Mouse (Mus musculus) adrenal gland (tissue): Measurements from ENCODE around the gene Sirt3.

Experiments used
- intact Hi-C: fragments of 180-260 bp; cut with DNase I; formaldehyde crosslinking; loops from one replicate; pipeline ENCODE4 v1.15.1; 2025
- long read RNA-seq, 2 experiments: library from polyadenylated mRNA; unstranded; transcript quantifications; one replicate each; pipeline ENCODE4 v2.0.0; 2020; ENCODE audit warnings: borderline replicate concordance in 1 of 2; ENCODE audit not compliant: insufficient replicate concordance in 1 of 2

Sirt3 gene
- long read RNA-seq, experiment 1, transcript Sirt3-202 (7 exons, 1,416 nt) = major isoform, 14 of 29 reads
- long read RNA-seq, experiment 1, partial matches to known transcripts = 1 of 29 reads
- long read RNA-seq, experiment 1, other reads (novel, unspliced or antisense) = 12 of 29 reads
- long read RNA-seq, experiment 2, partial matches to known transcripts = 2 of 15 reads
- long read RNA-seq, experiment 2, other reads (novel, unspliced or antisense) = 4 of 15 reads

DNA sequence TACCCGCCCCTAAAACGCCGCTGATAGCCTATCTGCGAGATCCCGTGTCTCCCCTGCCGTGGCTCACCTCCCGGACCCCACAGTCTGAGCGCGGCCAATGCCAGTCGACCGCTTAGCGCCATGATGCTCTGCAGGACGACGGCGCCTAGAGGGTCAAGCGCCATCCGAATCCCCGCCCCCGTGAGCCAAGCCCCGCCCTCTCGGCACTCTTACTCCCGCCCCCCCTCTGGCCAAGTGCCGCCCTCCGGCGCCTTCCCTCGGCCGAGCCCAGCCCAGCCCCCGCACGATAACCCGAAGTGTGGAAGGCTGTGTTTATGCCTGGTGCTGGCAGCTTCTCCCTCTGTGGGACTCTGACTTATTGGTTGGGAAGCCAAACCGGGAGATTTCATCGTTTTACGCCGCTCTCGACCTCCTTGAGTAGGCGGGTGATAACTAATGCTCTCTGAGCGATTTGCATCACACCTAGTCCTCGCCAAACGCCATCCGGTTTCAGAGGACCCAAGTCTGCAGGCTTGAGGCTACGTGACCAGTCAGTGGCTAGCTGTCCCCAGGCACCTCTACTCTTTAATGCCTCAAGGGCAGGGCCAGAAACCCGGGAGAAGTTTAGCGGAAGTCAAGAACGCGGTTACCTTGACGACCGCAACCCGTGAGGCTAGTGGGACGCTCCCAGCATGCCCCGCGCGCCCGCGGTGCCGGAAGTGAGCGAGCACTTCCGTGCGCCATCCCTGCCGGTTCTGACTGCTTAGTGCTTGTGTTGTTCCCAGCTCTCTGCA is at the start of gene Sirt3, which contains the start of gene Psmd13:
Sirt3 (minus strand) TSS at position 614 of the 773 bp plus-strand sequence.
Psmd13 (plus strand) TSS at position 273 of the 773 bp plus-strand sequence.
- intact Hi-C loops = no loop called here

DNA sequence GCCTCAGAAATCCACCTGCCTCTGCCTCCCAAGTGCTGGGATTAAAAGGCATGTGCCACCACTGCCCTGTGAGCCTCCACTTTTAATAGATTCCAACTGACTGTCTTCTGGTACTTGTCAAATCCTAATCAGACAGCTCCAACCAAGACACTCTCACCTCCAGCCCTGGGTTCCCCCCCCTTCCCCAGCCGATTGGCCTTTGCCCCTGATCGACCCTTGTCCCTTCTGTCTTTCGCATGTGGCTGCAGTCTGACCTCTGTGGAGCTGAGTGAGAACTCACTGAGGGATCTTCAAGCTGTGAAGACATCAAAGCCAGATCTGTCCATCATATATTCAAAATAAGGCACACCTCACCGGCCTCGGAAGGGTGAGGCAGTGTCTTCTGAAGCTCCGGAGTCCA is 45.1 kb upstream of the Sirt3 start:
- intact Hi-C loops = no loop called here

DNA sequence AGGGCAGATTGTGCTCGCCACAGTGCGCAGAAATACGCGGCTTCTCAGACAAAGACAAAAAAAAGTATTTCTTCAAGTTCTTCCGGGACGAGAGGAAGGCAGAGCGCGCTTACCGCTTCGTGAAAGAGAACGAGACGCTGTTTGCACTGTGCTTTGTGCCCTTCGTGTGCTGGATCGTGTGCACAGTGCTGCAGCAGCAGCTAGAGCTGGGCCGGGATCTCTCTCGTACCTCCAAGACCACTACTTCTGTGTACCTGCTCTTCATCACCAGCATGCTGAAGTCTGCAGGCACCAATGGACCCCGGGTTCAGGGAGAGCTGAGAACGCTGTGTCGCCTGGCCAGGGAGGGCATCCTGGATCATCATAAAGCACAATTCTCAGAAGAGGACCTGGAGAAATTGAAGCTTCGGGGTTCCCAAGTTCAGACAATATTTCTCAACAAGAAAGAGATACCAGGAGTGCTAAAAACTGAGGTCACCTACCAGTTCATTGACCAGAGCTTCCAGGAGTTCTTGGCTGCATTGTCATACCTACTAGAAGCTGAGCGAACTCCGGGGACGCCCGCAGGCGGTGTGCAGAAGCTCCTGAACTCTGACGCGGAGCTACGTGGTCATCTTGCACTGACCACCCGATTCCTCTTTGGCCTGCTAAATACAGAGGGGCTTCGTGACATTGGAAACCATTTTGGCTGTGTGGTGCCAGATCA is 41.1 kb upstream of the Sirt3 start:
- intact Hi-C loops = no loop called here

DNA sequence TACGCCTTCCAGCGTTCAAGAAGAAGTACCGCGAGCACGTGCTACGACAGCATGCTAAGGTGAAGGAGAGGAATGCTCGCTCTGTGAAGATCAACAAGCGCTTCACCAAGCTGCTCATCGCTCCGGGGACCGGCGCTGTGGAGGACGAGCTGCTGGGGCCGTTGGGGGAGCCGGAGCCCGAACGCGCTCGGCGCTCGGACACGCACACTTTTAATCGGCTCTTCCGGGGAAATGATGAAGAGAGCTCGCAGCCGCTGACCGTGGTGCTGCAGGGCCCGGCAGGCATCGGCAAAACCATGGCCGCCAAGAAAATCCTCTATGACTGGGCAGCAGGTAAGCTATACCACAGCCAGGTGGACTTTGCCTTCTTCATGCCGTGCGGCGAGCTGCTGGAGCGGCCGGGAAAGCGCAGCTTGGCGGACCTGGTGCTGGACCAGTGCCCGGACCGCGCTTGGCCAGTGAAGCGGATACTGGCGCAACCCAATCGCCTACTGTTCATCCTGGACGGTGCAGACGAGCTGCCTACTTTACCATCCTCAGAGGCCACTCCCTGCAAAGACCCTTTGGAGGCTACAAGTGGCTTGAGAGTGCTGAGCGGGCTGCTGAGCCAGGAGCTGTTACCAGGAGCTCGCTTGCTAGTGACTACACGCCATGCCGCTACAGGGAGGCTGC is 40.4 kb upstream of the Sirt3 start:
- intact Hi-C loops = no loop called here

DNA sequence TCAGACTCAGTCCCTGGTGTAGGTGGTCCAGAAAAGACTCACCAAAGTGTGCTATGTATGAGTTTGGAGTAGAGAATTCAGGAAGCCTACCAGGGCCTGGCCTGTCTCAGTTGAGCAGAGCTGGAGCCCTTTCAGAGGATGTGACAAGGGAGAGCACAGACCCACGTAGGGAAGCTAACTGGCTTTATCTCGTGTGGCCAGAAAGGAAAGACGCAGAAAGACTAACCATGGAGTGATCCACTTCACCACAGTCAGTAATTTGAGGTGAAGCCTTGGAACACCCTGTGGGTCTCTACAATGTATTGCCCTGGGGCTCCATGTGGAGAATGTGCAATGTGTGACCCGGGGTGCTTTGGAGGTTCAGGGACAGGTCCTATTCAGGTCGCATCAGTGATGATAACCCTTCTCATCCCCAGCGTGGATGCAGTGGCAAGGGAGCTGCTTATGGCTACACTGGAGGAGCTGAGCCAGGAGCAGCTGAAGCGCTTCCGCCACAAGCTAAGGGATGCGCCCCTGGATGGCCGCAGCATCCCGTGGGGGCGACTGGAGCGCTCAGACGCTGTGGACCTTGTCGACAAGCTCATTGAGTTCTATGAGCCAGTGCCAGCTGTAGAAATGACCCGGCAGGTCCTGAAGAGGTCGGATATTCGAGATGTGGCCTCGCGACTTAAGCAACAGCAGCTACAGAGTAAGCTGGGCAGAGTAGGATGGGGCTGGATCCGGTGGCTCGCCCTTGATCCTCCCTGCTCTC is 39.3 kb upstream of the Sirt3 start:
- intact Hi-C loops = no loop called here

DNA sequence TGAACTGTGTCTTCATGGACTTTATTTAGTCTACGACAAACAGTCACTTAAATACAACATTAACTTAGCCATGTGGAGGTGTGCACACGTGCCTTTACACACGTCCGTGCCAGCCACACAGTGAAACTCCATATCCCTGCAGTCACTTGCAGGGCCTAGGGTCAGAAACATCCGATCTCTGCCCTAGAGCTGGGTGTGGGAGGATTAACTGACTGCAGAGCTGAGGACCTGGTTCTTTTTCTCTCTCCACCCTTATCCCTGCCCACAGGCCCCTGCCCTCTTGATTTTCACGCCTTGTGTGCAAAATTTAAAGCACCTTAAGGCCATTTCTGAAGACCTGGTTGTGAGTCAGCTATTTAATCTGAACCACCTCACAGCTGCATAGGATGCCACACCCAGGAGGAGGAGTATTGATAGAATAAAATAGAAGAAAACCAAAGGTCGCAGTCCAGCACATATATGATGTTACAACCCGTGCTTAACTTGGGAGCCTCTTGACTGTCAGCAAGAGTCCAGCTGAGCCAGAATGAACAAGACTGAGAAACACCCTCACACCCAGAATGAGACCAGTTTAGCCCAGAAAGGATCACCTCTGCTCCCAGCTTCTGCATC is 38.4 kb upstream of the Sirt3 start, which contains the start of gene Nlrp6:
Nlrp6 (plus strand) TSS at position 485 of the 612 bp plus-strand sequence.
- intact Hi-C loops = no loop called here

DNA sequence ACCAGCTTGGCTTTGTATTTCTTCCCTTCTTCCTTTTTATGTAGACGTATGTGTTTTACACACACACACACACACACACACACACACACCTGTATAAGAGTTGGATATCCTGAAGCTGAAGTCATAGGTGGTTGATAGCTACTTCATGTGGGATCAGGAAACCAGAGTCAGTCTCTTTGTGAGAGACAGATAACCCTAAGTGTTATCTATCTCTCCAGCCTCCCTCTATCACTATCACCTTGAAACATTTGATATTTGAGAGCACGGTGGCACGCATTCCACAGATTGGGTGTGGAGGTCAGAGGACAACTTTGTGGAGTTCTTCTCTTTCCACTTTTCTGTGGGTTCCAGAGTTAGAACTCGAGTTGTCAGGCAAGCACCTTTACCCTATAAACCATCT is 37.8 kb upstream of the Sirt3 start:
- intact Hi-C loops = no loop called here

DNA sequence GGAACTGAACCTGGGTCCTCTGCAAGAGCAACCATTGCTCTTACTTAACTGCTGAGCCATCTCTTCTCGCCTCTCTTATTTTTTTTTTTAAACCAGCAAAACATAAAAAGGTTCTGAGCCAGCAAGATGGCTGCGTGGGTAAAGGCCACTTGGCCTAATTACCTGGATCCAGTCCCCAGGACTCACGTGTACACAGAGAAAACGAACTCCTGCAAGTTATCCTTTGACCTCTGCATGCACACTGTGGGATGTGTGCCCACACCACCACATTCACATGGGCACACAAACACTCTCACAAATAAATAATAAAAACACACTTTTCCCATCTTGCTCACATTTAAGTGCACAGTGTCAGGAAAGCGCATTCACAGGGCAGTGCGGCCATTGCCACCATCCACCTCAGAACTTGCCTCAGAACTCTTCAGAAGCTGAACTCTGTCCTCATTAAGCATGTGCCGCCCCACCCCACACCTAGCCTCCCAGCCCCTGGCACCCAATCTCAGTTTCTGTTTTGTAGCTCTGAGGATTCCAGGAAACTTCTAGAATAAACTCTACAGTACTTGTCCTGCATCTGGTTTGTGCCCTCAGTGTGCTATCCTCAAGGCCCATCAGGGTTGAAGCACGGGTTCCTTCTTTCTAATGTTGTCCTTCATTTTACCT is 32.1 kb upstream of the Sirt3 start:
- intact Hi-C loops = no loop called here

DNA sequence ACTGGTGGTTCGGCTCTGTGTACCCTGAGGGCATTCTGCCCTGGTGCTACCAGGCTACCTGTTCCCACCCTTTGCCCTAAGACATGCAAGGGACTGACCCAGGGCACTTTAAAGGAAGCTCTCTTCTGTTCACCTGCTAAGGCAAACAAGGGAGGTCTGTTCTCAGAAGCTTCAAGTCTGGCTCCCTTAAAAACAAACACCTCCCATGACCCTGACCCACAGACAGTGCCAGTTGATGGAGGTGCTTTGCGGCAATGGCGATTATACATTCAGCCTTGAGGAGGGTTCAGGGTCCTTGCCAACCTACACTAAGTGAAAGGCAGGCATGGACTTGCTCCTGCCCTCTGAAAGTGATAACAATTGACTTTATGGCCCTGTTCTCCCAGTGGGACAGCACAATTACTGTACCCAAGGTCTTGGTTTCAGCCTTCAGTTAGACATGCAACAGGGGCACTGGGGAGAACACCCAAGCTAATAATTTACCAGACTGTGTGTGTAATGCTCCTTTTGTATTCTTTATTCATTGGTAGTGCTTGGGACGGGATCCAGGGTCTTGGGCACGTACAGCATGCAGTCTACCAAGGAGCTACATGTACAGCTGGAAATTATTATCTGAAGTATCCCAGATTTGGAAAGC is 30.9 kb upstream of the Sirt3 start:
- intact Hi-C loops = no loop called here

DNA sequence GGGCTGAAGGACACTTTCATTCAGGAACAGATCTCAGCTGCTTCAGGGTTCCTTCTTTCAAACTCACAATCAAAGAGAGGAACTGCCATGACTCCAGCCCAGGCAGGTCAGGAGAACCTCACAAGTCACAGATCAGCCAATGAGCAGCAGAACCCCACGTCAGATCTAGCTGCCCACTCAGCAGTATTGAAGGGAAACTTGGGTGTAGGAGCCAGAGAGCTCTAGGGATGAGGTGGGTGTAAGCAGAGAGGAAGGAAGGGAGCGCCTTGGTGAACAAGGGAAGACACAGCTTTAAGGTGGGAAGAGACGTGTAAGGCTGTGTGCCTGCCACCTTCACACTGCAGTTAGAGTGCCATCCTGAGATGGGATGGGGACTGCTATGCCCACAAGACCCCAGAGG is 30.2 kb upstream of the Sirt3 start:
- intact Hi-C loops = no loop called here

DNA sequence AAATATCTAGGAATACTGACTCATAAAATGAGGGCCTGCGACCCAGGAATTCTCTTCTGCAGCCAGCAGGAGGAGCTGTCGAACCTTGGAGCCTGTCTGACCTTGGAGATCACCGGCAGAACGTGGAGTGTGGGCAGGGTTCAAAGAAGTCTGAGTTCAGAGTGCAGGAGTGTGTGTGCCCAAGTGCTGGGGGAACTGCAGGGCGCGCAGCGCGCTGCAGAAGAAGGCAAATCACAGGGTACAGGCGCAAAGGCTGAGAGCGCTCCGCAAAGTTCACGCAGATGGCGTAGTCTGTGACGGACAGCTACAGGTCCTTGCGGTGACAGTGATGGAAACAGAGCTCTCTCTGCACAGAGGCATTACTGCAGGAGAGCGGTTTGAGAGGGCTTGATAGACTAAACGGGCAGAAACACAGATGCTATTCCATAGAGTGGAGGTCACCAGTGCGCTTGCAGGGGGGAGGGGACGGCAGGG is 26.6 kb upstream of the Sirt3 start:
- intact Hi-C loops = loop anchor here (1.0 to 5.0 kb wide), 4 partner anchors 34 to 164 kb away; partner anchors contain the start of gene Pgghg

DNA sequence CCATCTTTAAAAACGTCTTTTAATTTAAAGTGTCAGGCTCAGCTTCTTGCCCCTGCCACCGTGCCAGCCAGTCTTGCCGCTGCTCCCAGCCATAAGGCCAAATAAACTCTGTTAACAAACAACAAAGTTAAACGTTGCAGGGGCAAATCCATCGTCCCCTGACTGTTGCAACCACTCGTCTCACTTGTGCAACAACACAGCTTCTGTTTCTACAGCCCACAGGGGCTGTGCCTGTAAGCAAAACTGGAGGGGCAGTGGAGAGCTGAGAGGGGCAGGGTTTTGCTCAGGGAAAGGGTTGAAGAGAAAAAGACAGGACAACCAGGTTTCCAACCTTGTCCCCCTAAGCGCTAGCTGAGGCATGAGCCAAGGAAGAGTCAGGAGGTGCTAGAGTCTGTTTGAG is 26.1 kb upstream of the Sirt3 start:
- intact Hi-C loops = loop anchor here (5.0 kb wide), 3 partner anchors 34 to 164 kb away; partner anchors contain the start of gene Pgghg

DNA sequence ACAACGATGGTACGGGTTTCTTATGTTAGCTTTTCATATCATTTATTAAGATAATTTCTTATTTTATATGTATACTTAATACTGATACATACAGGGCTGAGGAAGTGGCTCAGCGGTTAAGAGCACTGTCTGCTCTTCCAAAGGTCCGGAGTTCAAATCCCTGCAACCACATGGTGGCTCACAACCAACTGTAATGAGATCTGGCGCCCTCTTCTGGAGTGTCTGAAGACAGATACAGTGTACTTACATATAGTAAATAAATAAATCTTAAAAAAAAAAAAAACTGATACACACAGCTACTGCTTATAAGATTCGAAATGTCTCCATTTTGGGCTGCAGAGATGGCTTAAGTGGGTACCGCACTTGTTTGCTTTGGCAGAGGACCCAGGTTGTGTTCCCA is 25.6 kb upstream of the Sirt3 start:
- intact Hi-C loops = loop anchor here (5.0 kb wide), 3 partner anchors 35 to 165 kb away; partner anchors contain the start of gene Pgghg

DNA sequence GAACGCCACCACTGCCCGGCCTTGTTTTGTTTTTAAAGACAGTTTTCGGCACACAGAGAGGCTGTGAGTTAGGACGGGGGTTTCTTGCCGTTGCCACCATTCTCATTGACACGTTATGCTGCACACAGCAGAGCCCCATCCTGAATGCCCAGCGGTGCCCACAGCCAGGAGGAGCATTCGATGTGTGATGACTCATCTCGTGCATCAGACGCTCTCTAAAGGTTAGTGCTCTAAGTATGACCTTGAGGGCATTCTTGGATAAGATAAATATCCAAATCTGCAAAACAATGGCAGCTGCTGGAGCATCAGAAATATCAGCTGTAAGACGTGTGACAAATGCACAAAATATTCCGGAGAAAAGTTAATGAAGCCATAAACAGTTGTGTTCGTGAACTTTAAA is 25.0 kb upstream of the Sirt3 start:
- intact Hi-C loops = loop anchor here (5.0 kb wide), 3 partner anchors 35 to 165 kb away; partner anchors contain the start of gene Pgghg

DNA sequence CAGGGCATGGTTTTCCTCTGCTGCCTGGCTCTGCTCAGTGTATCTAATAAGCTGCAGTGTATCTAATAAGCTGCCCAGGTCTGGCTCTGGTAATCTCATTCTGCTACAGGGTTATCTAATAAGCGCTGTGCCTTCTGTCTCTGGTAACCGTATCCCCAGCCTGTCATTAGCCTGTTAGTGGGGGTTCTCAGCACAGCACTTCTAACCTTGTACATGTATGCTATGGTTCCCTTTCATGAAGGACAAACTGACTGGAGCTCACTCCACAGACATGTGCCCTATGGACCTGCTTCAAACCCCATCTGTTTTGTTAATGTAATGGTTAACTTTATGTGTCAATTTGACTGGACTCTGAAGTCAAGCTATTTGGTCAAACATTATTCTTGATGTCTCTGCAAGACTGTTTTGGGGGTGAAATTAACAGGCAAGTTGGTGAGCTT is 23.6 kb upstream of the Sirt3 start:
- intact Hi-C loops = loop anchor here (5.0 kb wide), 3 partner anchors 37 to 167 kb away; partner anchors contain the start of gene Pgghg

DNA sequence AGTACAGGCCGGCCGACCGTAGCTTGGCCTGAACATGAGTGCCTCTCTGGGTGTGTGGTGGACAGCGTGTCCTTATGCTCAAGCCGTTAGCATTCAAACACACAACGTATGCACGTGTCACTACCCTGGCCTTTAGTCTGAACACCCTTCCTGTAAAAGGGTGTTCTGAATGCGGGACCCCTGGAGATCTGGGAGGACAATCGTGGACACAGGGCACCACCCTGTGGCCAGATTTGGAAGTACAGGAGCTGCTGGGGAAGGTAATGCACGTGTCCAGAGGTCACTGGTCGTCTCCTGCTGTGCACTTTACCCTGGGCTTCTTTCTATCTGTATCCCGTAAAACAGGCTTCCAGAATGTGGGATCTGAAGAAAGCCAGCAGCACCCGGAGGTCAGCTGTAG is 21.1 kb upstream of the Sirt3 start:
- intact Hi-C loops = loop anchor here (1.0 kb wide), 1 partner anchor 59 kb away; no protein-coding TSS in a partner anchor

DNA sequence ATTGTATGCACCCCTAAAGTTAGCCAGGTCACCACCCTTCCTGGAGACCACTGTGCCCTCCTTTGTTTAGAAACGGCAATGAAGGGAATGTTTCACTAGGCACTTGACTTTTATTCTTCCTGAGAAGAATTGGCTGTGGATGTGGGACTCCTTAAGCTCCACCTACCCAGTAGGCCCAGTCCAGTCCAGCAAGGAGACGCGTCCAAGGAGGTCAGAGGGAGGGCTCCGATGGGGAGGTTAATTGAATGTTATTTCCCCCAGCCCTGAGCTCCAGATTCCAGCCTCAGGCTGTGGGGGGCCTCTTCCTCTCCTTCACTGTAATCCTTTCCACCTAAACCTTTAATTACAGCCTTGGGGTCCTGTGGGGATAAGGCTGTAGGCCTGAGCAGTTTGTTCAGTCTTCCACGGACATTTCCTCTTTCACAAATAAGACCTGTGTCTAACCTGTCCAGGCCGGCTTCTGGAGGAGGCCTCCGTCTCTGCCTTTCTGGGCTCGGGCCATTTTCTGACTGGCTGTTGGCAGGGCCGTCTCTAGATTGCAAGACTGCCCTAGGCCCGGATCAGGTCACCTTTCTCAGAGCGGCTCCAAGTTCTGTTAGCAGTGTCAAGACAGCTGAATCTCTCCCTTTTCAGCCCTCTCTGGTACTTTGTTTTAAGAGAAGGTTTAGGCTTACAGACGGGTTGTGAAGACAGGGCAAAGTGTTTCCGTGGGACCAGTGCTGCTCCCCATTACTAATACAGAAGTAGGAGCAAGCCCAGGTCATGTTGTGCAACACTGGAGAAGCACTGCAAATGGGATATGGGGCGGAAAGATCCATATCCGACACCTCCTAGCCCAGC is 20.1 kb upstream of the Sirt3 start:
- intact Hi-C loops = no loop called here

DNA sequence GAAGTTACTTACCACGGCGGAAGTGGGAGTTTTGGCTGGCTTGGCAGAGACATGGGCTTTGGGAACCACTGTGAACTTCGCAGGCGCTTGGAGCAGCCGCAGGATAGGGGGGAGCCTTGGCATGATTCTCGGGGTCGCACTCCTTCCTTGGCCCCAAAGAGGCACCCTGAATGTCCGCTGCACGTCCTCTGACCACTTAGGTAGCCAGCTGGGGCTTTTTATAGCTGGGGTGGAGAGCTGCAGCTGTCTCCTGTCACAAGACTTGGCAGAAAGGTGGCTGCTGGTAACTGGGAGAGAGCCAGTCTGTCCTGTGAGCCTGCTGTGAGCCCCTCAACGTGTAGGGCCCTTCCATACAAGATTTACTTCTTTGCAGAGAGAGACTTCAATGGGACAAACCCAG is 18.1 kb upstream of the Sirt3 start, which contains the start of gene Cox8b:
Cox8b (minus strand) TSS at position 227 of the 400 bp plus-strand sequence.
- intact Hi-C loops = no loop called here
